Mouse (Mus musculus) small intestine, adult 2 months (tissue): Measurements from ENCODE around the gene Lats1.

Source experiments
- CTCF ChIP-seq: fragments of 200-500 bp; IDR thresholded peaks from 2 replicates; pipeline ENCODE4 v1.5.1; 2012; ENCODE audit warnings: low read depth, mild to moderate bottlenecking, control low read depth, inconsistent platforms, low read length, moderate library complexity, mixed read lengths; ENCODE audit not compliant: insufficient replicate concordance, insufficient read length; ENCODE audit errors: extremely low read depth
- POLR2A ChIP-seq: fragments of 200-500 bp; IDR thresholded peaks from 2 replicates; pipeline ENCODE4 v1.6.1; 2012; ENCODE audit warnings: low read depth, mild to moderate bottlenecking, control low read depth, inconsistent platforms, low read length, moderate library complexity

GRCm38 (mm10) chr10:7737122-7737521 is 56.1 kb downstream of the Lats1 start:
- no peak for TF ChIP-seq CTCF
- TF ChIP-seq POLR2A = no peak
